Mouse (Mus musculus) lung, adult 10 weeks (tissue): ENCODE data around the gene Vstm2a. TPM values are rescaled to one million over a fixed set of nuclear protein-coding genes. Genes with fewer than 3 reads are reported as not detected.

Experiments
- polyA plus RNA-seq: library from polyadenylated mRNA; stranded (reverse); fragments of 350-450 nt; fragmentation: Illumina TruSeq; extraction: RNeasy Lipid Tissue Mini Kit (QIAGEN cat#74804); gene quantifications from one replicate; pipeline ENCODE4 v1.2.3, GENCODE M21; 2014; ENCODE audit warnings: low read depth, low replicate concordance; ENCODE audit not compliant: insufficient read depth

Gene Vstm2a
- 1.4 TPM for polyA plus RNA-seq

GRCm38 (mm10) chr11:16257473-16257921 is at the start of gene Vstm2a:
Vstm2a (plus strand) TSS chr11:16257724.

